Mouse (Mus musculus): Measurements from ENCODE around the gene Pnpla3.

GRCm38 (mm10) chr15:84207327-84207726, 39.7 kb downstream of the Pnpla3 start:
- no peak for TF ChIP-seq POLR2A (IDR thresholded peaks at IDR 0.05; ENCODE audit: borderline replicate concordance, extremely low read depth, insufficient read depth, insufficient read length, poor library complexity, severe bottlenecking)
- no peak for TF ChIP-seq CTCF (IDR thresholded peaks at IDR 0.05; ENCODE audit: borderline replicate concordance, extremely low read depth, insufficient read depth, insufficient read length)
